Mouse (Mus musculus) kidney, adult 2 months (tissue): ENCODE measurements around the gene Arl2.

ENCODE experiments used
- CTCF ChIP-seq: fragments of 200-500 bp; conservative IDR thresholded peaks from 2 replicates; pipeline ENCODE4 v1.5.1; 2011; ENCODE audit warnings: low read depth, mild to moderate bottlenecking, control low read depth, low read length, moderate library complexity, mixed read lengths; ENCODE audit not compliant: insufficient read depth, insufficient read length
- POLR2A ChIP-seq: fragments of 200-500 bp; IDR thresholded peaks from one replicate; pipeline ENCODE4 v1.6.1; 2011; ENCODE audit warnings: low read depth, low read length, control low read depth

DNA sequence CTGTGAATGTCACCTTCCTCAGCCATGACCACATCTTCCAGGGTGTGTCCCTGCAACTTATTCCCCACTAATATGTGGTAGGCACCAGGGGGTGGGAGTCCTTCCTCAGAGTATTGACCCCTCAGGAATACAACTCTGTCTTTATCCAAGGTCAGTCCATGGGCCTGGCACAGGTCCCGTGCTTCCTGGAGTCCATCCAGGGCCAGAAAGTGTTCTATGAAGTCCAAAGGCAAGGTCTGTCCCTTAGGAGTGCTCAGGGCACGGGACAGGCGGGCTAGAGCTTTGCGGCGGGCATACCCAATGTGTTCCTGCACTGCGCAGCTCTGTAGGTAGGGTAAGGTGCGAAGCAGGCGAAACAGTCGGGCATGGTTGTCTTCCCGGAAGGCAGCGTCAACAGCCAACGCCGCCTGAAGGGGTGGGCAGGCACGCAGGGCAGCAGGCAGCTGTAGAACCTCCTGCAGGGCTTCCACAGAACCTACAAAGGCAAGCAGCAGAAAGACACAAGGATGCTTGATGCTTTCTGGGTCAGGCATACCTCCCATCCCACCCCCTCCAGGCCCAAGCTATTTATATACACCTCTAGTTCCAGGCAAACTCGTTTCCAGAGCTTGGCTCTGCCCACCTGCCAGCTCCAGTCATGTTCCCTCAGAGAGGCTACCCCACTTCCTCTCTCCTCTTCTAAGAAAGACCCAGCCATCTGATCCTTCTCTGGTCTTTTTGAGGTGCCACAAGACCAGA, 25.1 kb downstream of the Arl2 start:
- no peak for TF ChIP-seq POLR2A
- no peak for TF ChIP-seq CTCF
